Mouse (Mus musculus): Measurements from ENCODE around the gene Nfia. TPM values are rescaled to one million over a fixed set of nuclear protein-coding genes. Genes with fewer than 3 reads are reported as not detected.

Gene Nfia
- total and polyA plus RNA-seq, 3 experiments: 0.96 to 25.1 (median 1.3) TPM

DNA sequence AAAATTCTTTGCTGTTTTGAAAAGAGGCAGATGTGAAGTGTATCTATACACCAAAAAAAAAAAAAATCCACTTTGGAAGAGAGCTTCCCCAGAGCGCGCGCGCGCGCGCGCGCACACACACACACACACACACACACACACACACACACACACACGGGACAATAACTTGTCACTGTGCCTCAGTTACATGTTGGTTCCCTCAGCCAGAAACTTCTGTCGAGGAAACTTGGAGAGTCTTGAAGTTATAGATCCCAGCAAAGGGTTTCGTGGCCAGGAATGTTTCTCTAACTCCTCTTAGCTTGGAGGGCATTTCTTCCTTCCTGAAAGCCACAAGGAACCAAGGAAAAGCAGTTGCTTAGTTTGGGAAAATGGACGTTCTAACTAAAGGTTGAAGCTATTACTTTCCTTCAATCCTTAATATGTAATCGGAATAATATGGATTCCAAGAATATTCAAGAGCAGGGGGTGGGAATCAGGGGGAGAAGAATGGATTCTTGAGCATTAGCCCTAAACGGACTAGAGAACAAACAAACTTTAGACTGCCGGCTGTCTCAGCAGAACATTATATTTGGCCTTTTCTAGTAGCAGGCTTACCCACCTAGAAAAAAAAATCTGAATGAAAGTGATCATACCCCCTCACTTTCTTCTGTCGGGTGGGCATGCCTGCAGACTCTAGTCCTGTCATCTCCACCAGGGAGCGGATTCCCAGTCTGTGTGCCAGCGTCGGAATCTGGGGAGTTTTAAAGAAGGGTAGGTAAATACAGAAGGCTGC lies 3.1 kb downstream of the Nfia start:
- Histone ChIP-seq H3K9me3 (replicated peaks) (peaks cover 16% of the 10 kb centered on the region), H3K27me3 (ENCODE audit: insufficient read depth, low read length) (no peaks in the 10 kb centered on the region), H3K4me1 (ENCODE audit: insufficient read depth, low read depth, low read length) (no peaks in the 10 kb centered on the region), H3K36me3 (replicated peaks) (no peaks in the 10 kb centered on the region), H3K4me3 (ENCODE audit: low read depth, low read length) (no peak overlapping the region)
- DNase-seq (ENCODE audit: low spot score) (no peak), ATAC-seq (ENCODE audit: extremely low read depth, insufficient number of reproducible peaks, low FRiP score, poor library complexity, severe bottlenecking) (no peak)
- TF ChIP-seq TAL1 (conservative IDR thresholded peaks at IDR 0.05; ENCODE audit: low read depth, low read length) (no peak), GATA2 (IDR thresholded peaks at IDR 0.05; ENCODE audit: borderline replicate concordance, low read depth, low read length) (no peak), CTCF (IDR thresholded peaks at IDR 0.05; ENCODE audit: low read depth, low read length) (no peak), POLR2AphosphoS5 (IDR thresholded peaks at IDR 0.05; ENCODE audit: insufficient replicate concordance, low read depth, low read length) (no peak), GATA1 (IDR thresholded peaks at IDR 0.05; ENCODE audit: borderline replicate concordance, low read length) (no peak)

DNA sequence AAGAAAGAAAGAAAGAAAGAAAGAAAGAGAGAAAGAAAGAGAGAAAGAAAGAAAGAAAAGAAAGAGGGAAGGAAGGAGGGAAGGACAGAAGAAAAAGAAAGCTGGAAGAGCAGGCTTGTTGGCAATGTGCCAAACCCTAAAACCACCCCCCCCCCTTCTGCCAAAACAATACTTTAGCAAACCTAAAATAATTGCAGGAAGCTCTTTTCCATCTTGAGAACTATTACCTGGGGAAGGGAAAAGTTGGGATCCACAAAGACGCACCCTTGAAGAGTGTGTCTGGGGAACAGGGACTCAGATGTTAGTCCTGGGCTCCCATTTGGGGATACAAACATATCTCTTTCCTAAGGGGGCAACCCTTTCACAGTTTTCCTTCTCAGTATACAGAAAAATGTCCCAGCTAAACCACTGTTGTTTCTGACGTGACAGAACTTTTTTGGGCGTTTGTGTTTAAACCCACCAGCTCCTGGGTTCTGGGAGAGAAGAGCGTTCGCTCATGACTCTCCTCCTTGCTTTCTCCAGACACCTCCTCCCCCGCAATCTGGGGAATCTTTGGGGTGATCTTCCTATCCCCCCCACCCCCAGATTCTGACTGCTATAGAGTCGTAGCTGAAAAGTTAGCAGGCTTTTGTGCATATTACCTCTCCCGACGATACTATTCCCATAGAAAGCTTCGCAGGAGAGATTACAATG lies 4.0 kb downstream of the Nfia start:
- Histone ChIP-seq H3K36me3 (replicated peaks) (no peaks in the 10 kb centered on the region), H3K9me3 (replicated peaks) (peaks cover 16% of the 10 kb centered on the region), H3K4me1 (ENCODE audit: insufficient read depth, low read depth, low read length) (no peaks in the 10 kb centered on the region), H3K4me3 (ENCODE audit: low read depth, low read length) (no peak overlapping the region), H3K27me3 (ENCODE audit: insufficient read depth, low read length) (no peaks in the 10 kb centered on the region)
- TF ChIP-seq GATA1 (IDR thresholded peaks at IDR 0.05; ENCODE audit: borderline replicate concordance, low read length) (no peak), CTCF (IDR thresholded peaks at IDR 0.05; ENCODE audit: low read depth, low read length) (no peak), GATA2 (IDR thresholded peaks at IDR 0.05; ENCODE audit: borderline replicate concordance, low read depth, low read length) (no peak), POLR2AphosphoS5 (IDR thresholded peaks at IDR 0.05; ENCODE audit: insufficient replicate concordance, low read depth, low read length) (no peak), TAL1 (conservative IDR thresholded peaks at IDR 0.05; ENCODE audit: low read depth, low read length) (no peak)
- DNase-seq (ENCODE audit: low spot score) (no peak), ATAC-seq (ENCODE audit: extremely low read depth, insufficient number of reproducible peaks, low FRiP score, poor library complexity, severe bottlenecking) (no peak)

DNA sequence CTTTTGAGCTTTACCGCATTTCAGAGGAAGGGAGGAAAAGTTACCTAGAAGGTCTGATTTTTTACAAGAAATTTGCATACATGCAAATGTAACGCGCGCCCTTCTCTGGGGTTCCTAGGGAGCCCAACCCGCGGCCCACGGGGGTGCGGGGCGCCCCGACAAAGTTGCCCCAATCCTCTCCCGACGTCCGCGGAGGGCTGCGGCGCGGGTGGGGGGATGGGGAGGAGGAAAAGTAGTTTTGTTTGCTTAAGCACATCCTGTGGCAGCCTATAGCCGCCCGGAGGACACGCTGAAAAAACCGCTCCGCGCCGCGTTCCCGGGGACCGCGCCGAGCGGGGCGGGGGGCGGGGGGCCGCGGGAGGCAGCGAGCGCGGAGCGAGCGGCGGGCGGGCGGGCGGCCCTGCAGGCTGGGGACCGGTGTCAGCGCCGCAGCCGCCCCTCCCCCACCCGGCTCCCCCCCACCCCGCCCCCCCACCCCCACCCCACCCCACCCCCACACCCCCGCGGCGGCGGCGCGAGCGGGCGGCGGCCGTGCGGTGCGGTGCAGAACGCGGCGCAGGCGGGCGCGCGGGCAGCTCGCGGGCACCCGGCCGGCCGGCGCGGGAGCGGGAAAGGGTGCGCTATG lies 4.7 kb downstream of the Nfia start:
- Histone ChIP-seq H3K36me3 (replicated peaks) (no peaks in the 10 kb centered on the region), H3K4me3 (ENCODE audit: low read depth, low read length) (peak overlapping the region; percentile 64), H3K4me1 (ENCODE audit: insufficient read depth, low read depth, low read length) (no peaks in the 10 kb centered on the region), H3K27me3 (ENCODE audit: insufficient read depth, low read length) (no peaks in the 10 kb centered on the region), H3K9me3 (replicated peaks) (peaks cover 16% of the 10 kb centered on the region)
- TF ChIP-seq CTCF (IDR thresholded peaks at IDR 0.05; ENCODE audit: low read depth, low read length): no peak
- no peak for TF ChIP-seq GATA1 (IDR thresholded peaks at IDR 0.05; ENCODE audit: borderline replicate concordance, low read length)
- no peak for TF ChIP-seq POLR2AphosphoS5 (IDR thresholded peaks at IDR 0.05; ENCODE audit: insufficient replicate concordance, low read depth, low read length)
- no peak for TF ChIP-seq TAL1 (conservative IDR thresholded peaks at IDR 0.05; ENCODE audit: low read depth, low read length)
- TF ChIP-seq GATA2 (IDR thresholded peaks at IDR 0.05; ENCODE audit: borderline replicate concordance, low read depth, low read length): no peak
- ATAC-seq (ENCODE audit: extremely low read depth, insufficient number of reproducible peaks, low FRiP score, poor library complexity, severe bottlenecking): no peak
- DNase-seq (ENCODE audit: low spot score): no peak

- TF ChIP-seq POLR2AphosphoS5 (IDR thresholded peaks at IDR 0.05; ENCODE audit: insufficient replicate concordance, low read depth, low read length): no peak
- TF ChIP-seq GATA1 (IDR thresholded peaks at IDR 0.05; ENCODE audit: borderline replicate concordance, low read length): no peak
- no peak for TF ChIP-seq TAL1 (conservative IDR thresholded peaks at IDR 0.05; ENCODE audit: low read depth, low read length)
- no peak for TF ChIP-seq GATA2 (IDR thresholded peaks at IDR 0.05; ENCODE audit: borderline replicate concordance, low read depth, low read length)
- no peak for TF ChIP-seq CTCF (IDR thresholded peaks at IDR 0.05; ENCODE audit: low read depth, low read length)
- Histone ChIP-seq H3K4me1 (ENCODE audit: insufficient read depth, low read depth, low read length) (no peaks in the 10 kb centered on the region), H3K36me3 (replicated peaks) (no peaks in the 10 kb centered on the region), H3K4me3 (ENCODE audit: low read depth, low read length) (peak within 1 kb of the TSS; percentile 64), H3K27me3 (ENCODE audit: insufficient read depth, low read length) (no peaks in the 10 kb centered on the region), H3K9me3 (replicated peaks) (peaks cover 16% of the 10 kb centered on the region)
- DNase-seq (ENCODE audit: low spot score): no peak
- no peak for ATAC-seq (ENCODE audit: extremely low read depth, insufficient number of reproducible peaks, low FRiP score, poor library complexity, severe bottlenecking)
These were observed 5.2 kb downstream of the Nfia start, which contains the start of gene E130114P18Rik for GRCm38 (mm10) chr4:97777706-97778176. Gene E130114P18Rik, minus strand, starts transcription at chr4:97778078.

DNA sequence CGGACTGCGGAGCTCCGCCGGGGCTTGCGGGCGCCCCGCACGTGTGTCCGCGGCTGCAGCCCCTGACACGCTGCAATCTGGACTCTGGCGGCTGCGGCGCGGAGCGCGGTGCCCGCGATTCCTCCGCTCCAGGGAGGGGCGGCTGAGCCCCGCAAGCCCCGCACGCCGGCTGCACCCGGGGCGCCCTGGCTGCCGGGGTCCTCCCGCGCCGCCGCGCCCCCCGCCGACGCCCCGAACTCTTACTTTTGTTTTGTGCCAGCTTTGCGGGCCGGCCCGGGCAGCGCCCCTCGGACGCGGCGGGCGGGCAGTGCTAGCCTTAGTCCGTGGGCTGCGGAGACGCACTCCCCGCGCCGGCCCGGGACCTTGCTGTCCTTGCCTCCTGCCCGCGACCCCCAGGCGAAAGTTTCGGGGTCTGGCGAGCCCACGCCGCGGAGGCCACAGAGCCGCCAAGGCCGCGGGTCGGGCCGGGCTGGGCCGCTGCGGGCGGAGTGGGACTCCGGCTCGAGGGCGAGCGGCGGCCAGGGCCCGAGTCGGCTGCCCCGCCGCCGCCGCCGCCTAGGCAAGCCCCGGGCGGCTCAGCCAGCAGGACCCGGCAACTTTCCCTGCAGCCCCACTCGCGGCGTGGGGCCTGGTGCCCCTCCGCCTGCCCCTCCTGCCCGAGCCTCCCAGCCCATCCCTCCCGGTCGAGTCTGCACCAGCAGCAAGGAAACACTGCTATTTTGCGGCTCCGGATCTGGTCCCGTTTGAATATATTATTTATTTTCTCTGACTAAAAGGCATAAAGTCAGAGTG lies 5.9 kb downstream of the Nfia start:
- ATAC-seq (ENCODE audit: extremely low read depth, insufficient number of reproducible peaks, low FRiP score, poor library complexity, severe bottlenecking): no peak
- peak overlapping the region; percentile 64 for H3K4me3 ChIP-seq (ENCODE audit: low read depth, low read length)

More for the DNA sequence above, 5.9 kb downstream of the Nfia start:
- H3K36me3 ChIP-seq (replicated peaks): peaks cover 7% of the 10 kb centered on the region
- TF ChIP-seq CTCF (IDR thresholded peaks at IDR 0.05; ENCODE audit: low read depth, low read length) (no peak), TAL1 (conservative IDR thresholded peaks at IDR 0.05; ENCODE audit: low read depth, low read length) (no peak), GATA1 (IDR thresholded peaks at IDR 0.05; ENCODE audit: borderline replicate concordance, low read length) (no peak), GATA2 (IDR thresholded peaks at IDR 0.05; ENCODE audit: borderline replicate concordance, low read depth, low read length) (no peak)
- no peaks in the 10 kb centered on the region for H3K27me3 ChIP-seq (ENCODE audit: insufficient read depth, low read length)
- peaks cover 16% of the 10 kb centered on the region for H3K9me3 ChIP-seq (replicated peaks)
- H3K4me1 ChIP-seq (ENCODE audit: insufficient read depth, low read depth, low read length): no peaks in the 10 kb centered on the region
- no peak for DNase-seq (ENCODE audit: low spot score)

Data from G1E (cell line).